Mouse (Mus musculus) stomach, embryonic 16.5 days (tissue): Measurements from ENCODE around the gene Klf14. TPM values are rescaled to one million over a fixed set of nuclear protein-coding genes. Genes with fewer than 3 reads are reported as not detected.

Source experiments
- polyA plus RNA-seq: library from polyadenylated mRNA; unstranded; fragments of >200 nt; fragmentation: Nextera tagmentation; extraction: Ambion mirVana; gene quantifications from 2 replicates; pipeline ENCODE4 v1.2.1, GENCODE M21; 2015

The Klf14 gene
- polyA plus RNA-seq, 1 experiment from 2014 or later: 4.2 TPM

Other genes starting within 250 kb of the Klf14 start
- gene Mest, start 235.5 kb downstream of the Klf14 start, polyA plus RNA-seq: 746 and 846 TPM in 2 replicates
- 18.3 and 20.6 TPM in 2 replicates for gene Copg2, start 62.3 kb downstream of the Klf14 start, polyA plus RNA-seq
- gene Tsga13, start 43.5 kb downstream of the Klf14 start, polyA plus RNA-seq: not detected in 2 replicates